Mouse (Mus musculus): Measurements from ENCODE around the gene Calr4. TPM values are rescaled to one million over a fixed set of nuclear protein-coding genes. Genes with fewer than 3 reads are reported as not detected.

The Calr4 gene
- total and polyA plus RNA-seq, 3 experiments: 0.04 TPM; not detected in 2

DNA sequence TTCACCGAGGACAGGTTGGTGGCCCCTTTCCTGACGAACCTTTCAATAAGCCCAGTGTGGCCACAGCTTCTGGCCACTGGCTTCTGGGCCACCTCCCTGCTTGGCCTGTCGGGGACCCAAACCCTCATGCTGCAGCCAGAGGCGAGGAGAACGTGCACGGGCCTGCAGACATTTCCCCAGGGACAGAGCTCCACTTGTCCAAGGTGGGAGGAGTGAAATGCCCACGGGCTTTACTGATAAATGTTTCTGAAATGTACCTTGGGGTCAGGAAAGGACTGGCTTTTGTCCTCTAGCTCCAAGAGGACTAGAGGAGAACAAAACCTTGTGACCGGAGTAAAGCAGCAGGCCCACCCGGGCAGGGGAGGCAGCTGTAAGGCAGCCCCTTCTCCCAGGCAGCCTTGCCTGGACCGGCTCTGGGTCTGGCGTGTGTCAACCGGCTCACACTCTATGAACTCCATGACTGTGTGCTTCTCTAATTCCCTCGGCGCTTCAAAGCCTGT lies 13.8 kb upstream of the Calr4 start:
- H3K4me3 ChIP-seq (ENCODE audit: control insufficient read depth in 1 of 2, insufficient read depth in 1 of 2, low read depth in 2 of 2, low read length in 2 of 2): no peak overlapping the region
- no peaks in the 10 kb centered on the region for H3K4me1 ChIP-seq (ENCODE audit: control insufficient read depth in 1 of 2, insufficient read depth in 2 of 2, low read length in 2 of 2)
- H3K27me3 ChIP-seq (ENCODE audit: control insufficient read depth in 1 of 2, insufficient read depth in 2 of 2, low read length in 2 of 2): peaks cover 0 to 5% of the 10 kb centered on the region in 2 experiments; a peak in 3 of 4 replicates
- TF ChIP-seq ELF1 (IDR thresholded peaks at IDR 0.05; ENCODE audit: low read depth, low read length) (no peak), HCFC1 (IDR thresholded peaks at IDR 0.05; ENCODE audit: low read depth, low read length) (no peak), MYC (IDR thresholded peaks at IDR 0.05; ENCODE audit: low read depth, low read length) (no peak), NELFE (IDR thresholded peaks at IDR 0.05; ENCODE audit: low read depth, low read length) (no peak), POLR2AphosphoS5 (IDR thresholded peaks at IDR 0.05; ENCODE audit: borderline replicate concordance, low read depth, low read length) (no peak), SMC3 (IDR thresholded peaks at IDR 0.05; ENCODE audit: low read depth, low read length) (no peak), ZKSCAN1 (IDR thresholded peaks at IDR 0.05; ENCODE audit: low read depth, low read length) (no peak), TAL1 (IDR thresholded peaks at IDR 0.05; ENCODE audit: low read length) (no peak), E2F4 (IDR thresholded peaks at IDR 0.05; ENCODE audit: borderline replicate concordance, low read depth, low read length) (no peak), GATA1 (IDR thresholded peaks at IDR 0.05; ENCODE audit: low read depth, low read length) (no peak), USF1 (IDR thresholded peaks at IDR 0.05; ENCODE audit: low read depth, low read length) (no peak), UBTF (IDR thresholded peaks at IDR 0.05; ENCODE audit: borderline replicate concordance, insufficient read depth, low read depth, low read length) (no peak), RAD21 (IDR thresholded peaks at IDR 0.05; ENCODE audit: low read depth, low read length) (no peak), POLR2A (IDR thresholded peaks at IDR 0.05; ENCODE audit: control insufficient read depth in 1 of 2, insufficient read depth in 1 of 2, low read depth in 1 of 2, low read length in 2 of 2, poor library complexity in 1 of 2) (no peak), CHD2 (IDR thresholded peaks at IDR 0.05; ENCODE audit: low read length) (no peak), ZMIZ1 (IDR thresholded peaks at IDR 0.05; ENCODE audit: low read depth, low read length) (no peak), KAT2A (conservative IDR thresholded peaks at IDR 0.05; ENCODE audit: low read depth, low read length) (no peak), POLR2AphosphoS2 (IDR thresholded peaks at IDR 0.05; ENCODE audit: low read length) (no peak)
- no peak overlapping the region for H3K27ac ChIP-seq (ENCODE audit: control insufficient read depth, low read depth, low read length)
- no peaks in the 10 kb centered on the region for H3K36me3 ChIP-seq (ENCODE audit: control insufficient read depth in 1 of 2, insufficient read depth in 2 of 2, low read length in 2 of 2)
- DNase-seq (ENCODE audit: low read depth, low spot score): no peak
- no peaks in the 10 kb centered on the region for H3K9me3 ChIP-seq (replicated peaks; ENCODE audit: insufficient read depth, low read length)
- no peak overlapping the region for H3K9ac ChIP-seq (ENCODE audit: control insufficient read depth, low read depth, low read length, poor library complexity, severe bottlenecking)
- H3K79me2 ChIP-seq (ENCODE audit: control insufficient read depth, insufficient read depth, low read length, poor library complexity): no peaks in the 10 kb centered on the region

- Histone ChIP-seq H3K27ac (ENCODE audit: control insufficient read depth, low read depth, low read length) (no peak overlapping the region), H3K27me3 (ENCODE audit: control insufficient read depth in 1 of 2, insufficient read depth in 2 of 2, low read length in 2 of 2) (peaks cover 0 to 8% of the 10 kb centered on the region in 2 experiments), H3K9me3 (replicated peaks; ENCODE audit: insufficient read depth, low read length) (no peaks in the 10 kb centered on the region), H3K79me2 (ENCODE audit: control insufficient read depth, insufficient read depth, low read length, poor library complexity) (no peaks in the 10 kb centered on the region), H3K4me3 (ENCODE audit: control insufficient read depth in 1 of 2, insufficient read depth in 1 of 2, low read depth in 2 of 2, low read length in 2 of 2) (no peak overlapping the region), H3K36me3 (ENCODE audit: control insufficient read depth in 1 of 2, insufficient read depth in 2 of 2, low read length in 2 of 2) (no peaks in the 10 kb centered on the region), H3K9ac (ENCODE audit: control insufficient read depth, low read depth, low read length, poor library complexity, severe bottlenecking) (no peak overlapping the region), H3K4me1 (ENCODE audit: control insufficient read depth in 1 of 2, insufficient read depth in 2 of 2, low read length in 2 of 2) (no peaks in the 10 kb centered on the region)
- TF ChIP-seq JUND (IDR thresholded peaks at IDR 0.05; ENCODE audit: low read depth, low read length): no peak
- no peak for TF ChIP-seq SMC3 (IDR thresholded peaks at IDR 0.05; ENCODE audit: low read depth, low read length)
- no peak for DNase-seq (ENCODE audit: low read depth, low spot score)
Measured at GRCm38 (mm10) chr4:109222001-109222400, 12.3 kb upstream of the Calr4 start.

All from MEL (cell line).